Mouse (Mus musculus) liver (tissue): ENCODE measurements at regions not wholly inside any gene's neighbourhood (a gene's known extent, or its start where the extent isn't known, plus 50 kb on each side); places are given as distances from the start of the nearest gene placed in this dataset.

ENCODE experiments used
- DNase-seq: peaks from one replicate; pipeline ENCODE4 v3.0.0-alpha.2; 2020; ENCODE audit warnings: mixed read lengths

DNA sequence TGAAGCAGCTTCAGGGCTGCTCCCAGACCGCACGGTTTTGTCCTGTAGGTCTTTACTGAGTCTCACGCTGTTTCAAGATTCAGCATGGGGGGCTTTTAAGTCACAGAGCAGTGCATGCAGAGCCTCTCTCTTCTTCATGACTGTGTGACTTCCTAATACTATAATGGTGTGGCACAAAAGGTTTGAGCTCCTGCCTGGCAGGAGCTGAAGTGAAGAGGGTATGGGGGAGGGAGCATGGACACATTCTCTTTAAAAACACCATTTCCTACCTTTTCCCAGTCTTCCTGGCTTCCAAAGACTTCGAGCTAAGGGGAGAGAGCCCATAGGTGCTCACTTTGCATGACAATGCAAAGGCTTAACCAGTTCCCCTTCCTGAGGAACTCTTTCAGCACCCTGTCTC is 934.9 kb upstream of the Gm5150 start:
- no peak for DNase-seq

GRCm38 (mm10) chr3:16939533-16939932 is 933.3 kb upstream of the Gm5150 start:
- no peak for DNase-seq

- DNase-seq = no peak
Measured at GRCm38 (mm10) chr3:16939127-16939526, 932.9 kb upstream of the Gm5150 start.

DNA sequence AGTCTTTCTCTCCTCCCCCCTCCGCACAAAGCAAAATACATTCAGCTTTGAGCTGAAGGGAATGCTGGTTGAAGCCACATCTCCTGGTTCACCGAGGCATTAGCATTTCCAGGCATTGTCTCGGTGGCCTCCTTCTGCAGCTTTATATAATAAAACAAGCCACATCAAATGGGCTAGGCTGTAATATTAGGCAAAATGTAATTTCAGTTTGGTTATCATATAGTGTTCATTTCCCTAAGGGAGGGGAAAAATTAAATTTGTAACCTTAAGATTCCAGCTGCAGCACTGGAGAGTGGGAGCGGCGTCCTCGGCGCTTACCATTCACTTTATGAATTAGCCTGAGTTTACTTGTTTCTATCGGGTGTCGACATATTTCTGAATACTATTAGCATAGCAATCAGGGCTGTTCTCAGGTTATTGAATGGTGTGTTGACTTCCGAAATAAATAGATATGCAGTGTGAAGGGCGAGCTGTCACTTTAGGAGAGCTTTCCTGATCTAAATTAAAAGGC is 932.3 kb upstream of the Gm5150 start:
- no peak for DNase-seq

GRCm38 (mm10) chr3:16930299-16930698 is 924.1 kb upstream of the Gm5150 start:
- DNase-seq = no peak

- no peak for DNase-seq
Measured at GRCm38 (mm10) chr3:16929846-16930245, 923.6 kb upstream of the Gm5150 start.

DNA sequence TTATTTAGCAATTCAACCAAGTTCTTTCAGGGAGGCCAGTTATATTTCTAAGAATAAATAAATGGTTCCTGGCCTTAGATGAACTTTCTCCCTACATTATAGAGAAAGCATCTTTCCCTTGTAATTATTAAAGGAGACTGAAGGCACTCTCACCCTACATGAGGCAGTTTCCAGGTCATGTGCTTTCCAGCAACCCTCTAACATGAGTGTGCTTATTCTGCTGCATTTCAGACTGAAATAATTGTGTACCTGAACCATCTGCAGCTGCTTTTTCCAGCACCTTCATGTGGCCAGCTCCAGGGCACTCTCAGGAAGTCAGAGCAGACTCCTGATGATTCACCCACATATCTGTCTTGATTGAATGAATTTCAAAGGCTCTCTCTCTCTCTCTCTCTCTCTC is 917.8 kb upstream of the Gm5150 start:
- DNase-seq = no peak

DNA sequence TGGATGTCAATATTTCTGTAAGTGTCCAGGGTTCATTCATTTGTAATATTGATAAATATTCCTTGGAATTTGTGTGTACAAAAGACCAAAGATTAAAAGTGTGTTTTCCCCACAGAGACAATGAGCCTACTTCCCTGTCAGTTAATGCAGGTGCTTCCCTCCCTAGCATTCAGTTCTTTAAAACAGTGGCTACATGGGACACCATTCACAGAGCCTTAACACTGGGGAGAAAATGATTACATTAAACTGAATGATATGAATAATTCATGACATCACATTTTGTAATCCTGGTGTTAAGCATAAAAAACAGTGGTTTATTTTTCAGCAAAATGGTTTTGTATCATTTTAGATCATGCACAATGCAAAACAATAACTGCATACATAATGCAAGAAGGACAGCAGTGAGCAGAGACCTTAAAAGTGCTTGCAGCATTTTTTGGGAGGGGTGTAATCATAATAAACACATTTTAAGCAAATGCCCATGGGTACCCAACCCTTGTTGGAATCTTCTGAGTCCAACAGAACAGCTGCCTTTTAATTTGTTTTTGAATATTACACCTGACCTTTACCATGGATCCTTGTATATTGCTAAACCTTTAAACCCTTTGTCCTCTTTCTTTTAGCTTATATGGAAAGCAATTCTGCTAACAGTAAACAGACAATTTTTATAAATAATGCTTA is 917.1 kb upstream of the Gm5150 start:
- no peak for DNase-seq

- no peak for DNase-seq
Measured at GRCm38 (mm10) chr3:16921330-16921729, 915.1 kb upstream of the Gm5150 start.

DNA sequence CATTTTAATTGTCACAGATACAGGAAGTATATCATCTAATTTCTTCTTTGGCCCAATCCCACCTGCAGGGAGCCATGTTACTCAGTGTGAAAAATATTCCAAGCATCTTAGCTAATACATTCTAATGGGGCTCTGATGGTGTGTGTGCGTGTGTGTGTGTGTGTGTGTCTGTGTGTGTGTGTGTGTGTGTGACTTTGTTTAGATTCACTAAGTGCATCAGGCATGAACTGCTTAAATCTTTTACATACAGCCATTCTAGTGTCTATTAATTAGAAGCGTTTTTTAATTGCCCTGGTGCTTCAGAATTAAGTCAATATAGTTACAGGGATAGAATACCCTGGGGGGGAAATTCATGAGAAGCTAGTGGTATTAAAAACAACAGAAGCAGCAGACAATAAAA is 912.1 kb upstream of the Gm5150 start:
- no peak for DNase-seq

DNA sequence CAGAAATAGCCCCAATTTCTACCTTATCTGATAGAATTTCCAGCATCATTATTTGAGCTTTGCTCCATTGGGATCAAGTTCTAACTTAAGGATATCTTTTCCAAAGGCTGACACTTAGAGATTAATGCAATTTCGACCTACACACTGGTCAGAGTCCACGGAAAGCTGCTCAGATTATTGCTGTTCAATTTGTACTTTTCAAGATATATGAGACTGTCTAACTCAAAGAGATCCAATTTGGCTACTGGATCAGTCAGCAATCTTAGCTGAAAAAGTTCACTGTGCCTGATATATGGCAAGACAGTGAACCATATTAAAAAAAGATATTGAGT is 909.8 kb upstream of the Gm5150 start:
- no peak for DNase-seq

GRCm38 (mm10) chr3:16915389-16916071 is 909.3 kb upstream of the Gm5150 start:
- DNase-seq = no peak

DNA sequence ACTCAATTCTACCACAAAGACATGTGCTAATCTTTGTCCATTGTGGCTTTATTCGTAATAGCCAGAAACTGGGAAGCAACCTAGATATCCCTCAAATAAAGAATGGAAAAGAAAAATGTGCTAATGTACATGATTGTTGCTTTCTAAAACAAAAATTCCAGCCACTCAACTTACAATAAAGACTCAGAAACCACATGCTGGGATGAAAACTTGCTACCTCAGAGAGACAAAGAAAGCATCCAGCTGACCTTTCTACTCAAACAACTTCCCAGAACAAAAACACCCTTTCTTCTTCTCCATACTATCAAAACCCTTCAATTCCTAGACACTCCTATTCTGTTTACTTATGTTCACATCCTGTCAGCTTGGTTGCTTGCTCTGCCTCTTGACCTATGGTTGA is 881.9 kb upstream of the Gm5150 start:
- no peak for DNase-seq

- DNase-seq = no peak
Measured at GRCm38 (mm10) chr3:16872337-16873117, 866.3 kb upstream of the Gm5150 start.

GRCm38 (mm10) chr3:16860034-16860433 is 853.8 kb upstream of the Gm5150 start:
- no peak for DNase-seq

DNA sequence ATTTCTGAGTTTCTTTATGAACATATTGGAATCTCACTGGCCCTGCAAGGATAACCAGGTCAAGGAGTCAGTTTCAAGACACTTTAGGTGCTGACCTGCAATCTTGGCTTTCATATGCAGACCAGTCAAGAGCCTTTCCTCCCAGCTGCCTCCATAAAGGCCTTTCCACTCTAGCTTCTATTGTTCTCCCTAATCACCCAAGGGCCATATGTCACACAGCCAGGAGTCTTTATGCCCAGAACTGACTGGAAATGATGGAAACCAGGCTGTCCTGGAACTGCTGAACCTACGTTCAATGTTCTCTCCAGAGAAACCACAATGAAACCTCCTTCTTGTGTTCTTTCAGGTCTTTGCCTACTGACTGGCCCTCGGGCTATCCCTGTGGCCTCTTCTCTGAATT is 852.7 kb upstream of the Gm5150 start:
- DNase-seq = no peak

DNA sequence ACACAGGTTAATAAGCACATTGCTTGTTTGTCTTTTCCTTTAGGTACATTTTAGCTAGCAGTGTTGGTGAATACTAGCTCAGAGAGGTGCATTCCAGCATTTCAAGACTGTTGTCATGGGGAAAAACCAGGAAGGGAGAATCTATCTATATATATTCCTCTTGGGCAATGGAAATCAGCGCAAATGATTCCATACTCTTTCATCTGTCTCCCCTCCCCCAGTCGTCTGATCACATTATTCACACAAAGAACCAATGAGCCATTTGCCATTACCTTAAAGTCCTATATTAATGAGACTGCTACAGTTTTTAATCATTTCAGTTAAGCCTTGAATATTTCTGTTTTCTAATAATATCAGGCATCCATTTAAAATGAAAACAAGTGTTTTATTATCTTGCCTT is 849.0 kb upstream of the Gm5150 start:
- no peak for DNase-seq

GRCm38 (mm10) chr3:16853992-16854391 is 847.8 kb upstream of the Gm5150 start:
- DNase-seq = no peak

DNA sequence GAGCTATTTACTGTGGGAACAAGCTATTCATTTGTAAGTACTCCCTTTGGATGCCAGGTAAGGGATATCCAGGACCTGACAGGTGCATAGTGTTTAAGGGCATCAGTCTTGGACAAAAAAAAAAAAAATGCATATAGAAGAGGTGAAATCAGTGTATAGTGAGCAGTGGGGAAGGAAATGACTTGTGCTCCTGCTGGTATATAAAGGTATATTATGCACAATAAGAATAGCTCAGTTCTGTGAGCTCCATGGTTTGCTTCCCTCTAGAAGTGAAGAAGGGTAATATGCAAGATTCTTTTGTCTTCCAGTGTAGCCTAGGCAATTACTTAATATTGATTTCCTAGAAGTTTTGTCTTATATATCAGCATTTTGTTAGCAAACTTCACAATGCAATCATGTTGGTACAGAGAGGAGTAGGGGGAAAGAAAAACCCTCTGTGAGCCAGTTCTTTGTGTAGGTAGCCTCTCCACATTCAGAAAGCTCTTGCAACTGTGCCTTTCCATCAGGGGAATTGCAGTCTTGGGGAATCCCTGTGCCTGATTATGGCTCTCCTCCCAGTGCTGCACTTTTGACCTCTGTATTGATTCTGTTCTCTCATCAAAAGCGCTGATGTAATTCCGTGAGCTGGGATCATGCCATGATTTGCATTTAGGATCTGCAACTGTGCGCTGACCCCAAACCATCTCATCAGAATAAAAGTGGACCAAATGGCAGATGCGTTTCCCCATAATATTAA is 840.7 kb upstream of the Gm5150 start:
- peak; percentile 2 for DNase-seq

DNA sequence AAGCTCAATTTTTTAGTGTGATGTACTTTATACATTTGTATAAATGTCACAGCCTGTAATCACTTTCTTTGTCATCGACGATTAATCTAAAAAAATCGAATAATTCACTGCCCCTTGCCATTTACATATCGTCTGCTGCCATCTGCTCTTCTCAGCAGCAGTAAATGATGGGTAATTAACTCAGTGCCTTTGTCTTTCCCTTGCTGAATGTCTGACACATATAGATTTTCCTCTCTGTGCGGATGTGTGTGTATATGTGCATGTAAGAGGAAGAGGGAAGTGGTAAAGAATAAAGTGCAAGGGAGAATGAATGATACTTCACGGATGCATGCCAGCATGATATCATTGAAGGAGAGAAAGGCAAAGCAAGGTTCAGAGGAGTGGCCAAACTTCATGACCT is 814.3 kb upstream of the Gm5150 start:
- no peak for DNase-seq

- no peak for DNase-seq
Measured at GRCm38 (mm10) chr3:16819218-16820122, 813.2 kb upstream of the Gm5150 start.

GRCm38 (mm10) chr3:16816814-16817213 is 810.6 kb upstream of the Gm5150 start:
- DNase-seq = no peak
